Mouse (Mus musculus) stomach, postnatal 0 days (tissue): ENCODE data around the gene Ppp1r27.

Experiments
- CTCF ChIP-seq: IDR thresholded peaks from 2 replicates; pipeline ENCODE4 v1.5.1; 2016; ENCODE audit warnings: antibody characterized with exemption, low read depth, mild to moderate bottlenecking, moderate library complexity
- EP300 ChIP-seq: optimal IDR thresholded peaks from 2 replicates; pipeline ENCODE3; 2016; ENCODE audit warnings: antibody characterized with exemption

DNA sequence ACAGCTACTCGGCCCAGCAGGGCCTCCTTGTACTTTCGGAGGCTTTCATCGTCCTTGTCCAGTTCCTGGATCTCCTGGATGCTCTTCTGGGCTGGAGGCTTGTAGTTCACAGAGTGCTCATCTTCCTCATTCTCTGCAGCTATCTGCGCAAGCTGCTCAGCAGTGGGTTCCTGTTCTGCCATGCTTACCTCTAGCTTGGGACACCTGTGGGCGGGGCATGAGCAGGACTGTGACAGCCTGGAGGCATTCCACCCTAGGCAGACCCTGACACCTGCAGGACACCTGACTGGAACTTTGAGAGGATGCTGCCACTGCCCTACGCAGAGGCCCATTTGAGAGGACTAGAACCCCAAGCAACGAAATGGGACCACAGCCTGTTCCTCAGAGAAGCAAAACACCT is 29.3 kb upstream of the Ppp1r27 start:
- TF ChIP-seq CTCF (no peak), EP300 (no peak)
